Mouse (Mus musculus): ENCODE measurements at regions not wholly inside any gene's neighbourhood (a gene's known extent, or its start where the extent isn't known, plus 50 kb on each side); places are given as distances from the start of the nearest gene placed in this dataset.
A peak's percentile ranks its signal among the peaks of the same experiment; 100 is the strongest.

- peak; percentile 20 for DNase-seq
Measured at GRCm38 (mm10) chr7:61939971-61940705, 406.2 kb upstream of the Ndn start.

- DNase-seq: no peak
Measured at GRCm38 (mm10) chr7:61982203-61982932, 364.0 kb upstream of the Ndn start.

GRCm38 (mm10) chr7:62026635-62027034, 319.7 kb upstream of the Ndn start:
- DNase-seq: no peak

GRCm38 (mm10) chr7:62045743-62046451, 300.5 kb upstream of the Ndn start:
- DNase-seq: no peak

- no peak for DNase-seq
Measured at GRCm38 (mm10) chr7:62046452-62046809, 299.9 kb upstream of the Ndn start.

GRCm38 (mm10) chr7:62078607-62079006, 267.8 kb upstream of the Ndn start:
- no peak for DNase-seq

- no peak for DNase-seq
Measured at GRCm38 (mm10) chr7:62085120-62085849, 261.1 kb upstream of the Ndn start.

Small RNA genes in the stretch of these regions (microRNA-seq; reads per million reads assigned to microRNA genes)
- gene Gm24923 (0 reads per million in 2 experiments), gene Mir344-2 (0 reads per million in 2 experiments), gene Mir344f (0 reads per million in 2 experiments), gene Mir344g (0.18 to 1.0 reads per million in 2 experiments), gene Mir344i (0 reads per million in 2 experiments)
